ENCODE assay signal across 29 mouse cellular contexts in the genomic region with DNA sequence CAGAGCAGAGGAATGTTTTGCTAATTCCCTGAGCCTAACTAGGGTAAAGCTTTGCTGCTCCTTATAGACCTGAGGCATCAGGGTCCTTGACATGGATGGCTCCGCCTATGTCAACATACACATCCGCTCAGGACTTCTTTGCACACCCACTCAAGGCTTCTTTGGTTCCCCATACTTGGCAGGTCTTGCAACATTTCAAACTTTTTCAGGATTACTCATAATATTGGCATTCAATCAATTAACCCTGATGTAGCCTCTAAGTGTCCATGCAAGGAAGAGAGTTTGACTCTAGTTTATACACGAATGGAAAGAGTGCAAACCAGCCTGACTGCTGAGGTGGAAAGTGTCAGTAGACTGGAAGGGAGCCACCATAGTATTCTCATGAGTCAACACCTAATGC.
A peak's percentile ranks its signal among the peaks of the same experiment; 100 is the strongest.
DNase-seq lines count a peak whose midpoint lies in the region; ATAC-seq lines count a peak whose summit lies in the region.
"Had no signal": no experiment of that assay in that cellular context is flagged by ENCODE, and none has a peak within 500 bp of the region (broad histone marks: within the 10 kb centered on the region; RNA-seq: fewer than 3 reads in every experiment).

No protein-coding gene starts in this region.

- DNase-seq in lung, adult 18-20 months: no peak
- peak; percentile 85 for DNase-seq in NIH3T3 (ENCODE audit: low read depth)
- peak; percentile 43 for DNase-seq in fat pad, adult 2 months (ENCODE audit: extremely low read depth, low read depth, low spot score)
- peak; percentile 6 for DNase-seq in lung, postnatal 36 days
- DNase-seq in layer of hippocampus, adult 18-20 months (ENCODE audit: low spot score in 2 of 2): no peak
- no peak for DNase-seq in urinary bladder, adult 2 months (ENCODE audit: low spot score)
- DNase-seq: adrenal gland, postnatal 14 days; cerebellum, adult 11-12 months; cerebellum, adult 9-11 months; gastrocnemius, adult 2 months; kidney, adult 18-20 months; kidney, postnatal 25 days; thymus, adult 2 months; thymus, postnatal 36 days had no signal

- no peaks in the 10 kb centered on the region for H3K9me3 ChIP-seq in lung, embryonic 15.5 days
- H3K9me3 ChIP-seq: embryonic facial prominence, embryonic 13.5 days; heart, embryonic 15.5 days; kidney, embryonic 15.5 days; limb, embryonic 13.5 days; neural tube, embryonic 12.5 days had no signal

- no peak overlapping the region for H3K4me2 ChIP-seq in lung, embryonic 15.5 days
- H3K4me2 ChIP-seq: embryonic facial prominence, embryonic 13.5 days; heart, embryonic 15.5 days; kidney, embryonic 15.5 days; limb, embryonic 13.5 days; liver, embryonic 11.5 days; midbrain, embryonic 11.5 days; neural tube, embryonic 12.5 days had no signal

- no peaks in the 10 kb centered on the region for H3K36me3 ChIP-seq in lung, embryonic 15.5 days
- H3K36me3 ChIP-seq: embryonic facial prominence, embryonic 13.5 days; heart, embryonic 15.5 days; kidney, embryonic 15.5 days; limb, embryonic 13.5 days; neural tube, embryonic 12.5 days had no signal

- ATAC-seq in lung, embryonic 15.5 days (ENCODE audit: borderline replicate concordance, extremely low read depth, low FRiP score, low TSS enrichment): peak; percentile 70
- ATAC-seq: CD4-positive, CD25-positive, alpha-beta regulatory T cell, adult 4 months; forebrain, embryonic 14.5 days; hindbrain, embryonic 16.5 days; midbrain, embryonic 16.5 days had no signal

- H3K27me3 ChIP-seq in lung, embryonic 15.5 days: no peaks in the 10 kb centered on the region
- H3K27me3 ChIP-seq: heart, embryonic 15.5 days; kidney, embryonic 15.5 days; limb, embryonic 13.5 days; neural tube, embryonic 12.5 days had no signal

- peaks cover 9% of the 10 kb centered on the region for H3K4me1 ChIP-seq in lung, embryonic 15.5 days
- H3K4me1 ChIP-seq: embryonic facial prominence, embryonic 13.5 days; heart, embryonic 15.5 days; kidney, embryonic 15.5 days; neural tube, embryonic 12.5 days had no signal

- H3K27ac ChIP-seq in lung, embryonic 15.5 days: no peak overlapping the region
- H3K27ac ChIP-seq: embryonic facial prominence, embryonic 13.5 days; gastrocnemius, adult 2 months; heart, embryonic 15.5 days; kidney, embryonic 15.5 days; layer of hippocampus, adult 2 months; limb, embryonic 13.5 days; neural tube, embryonic 12.5 days had no signal

- no peak overlapping the region for H3K9ac ChIP-seq in lung, embryonic 15.5 days
- H3K9ac ChIP-seq: embryonic facial prominence, embryonic 13.5 days; heart, embryonic 15.5 days; kidney, embryonic 15.5 days; limb, embryonic 13.5 days; neural tube, embryonic 12.5 days had no signal

- WGBS in lung, embryonic 15.5 days: 38% methylated on average over 3 of the region's 3 CpGs

- no peak overlapping the region for H3K4me3 ChIP-seq in lung, embryonic 15.5 days
- H3K4me3 ChIP-seq: embryonic facial prominence, embryonic 13.5 days; erythroblast, embryonic 14.5 days; gastrocnemius, adult 2 months; heart, embryonic 15.5 days; kidney, embryonic 15.5 days; layer of hippocampus, adult 2 months; limb, embryonic 13.5 days; myocyte; neural tube, embryonic 12.5 days had no signal

Comparison
In these comparisons a context has a peak if more than half of its experiments do, and no peak if none do; other contexts are left out.
1. DNase-seq: peak in NIH3T3 (single experiment), fat pad, adult 2 months (single experiment) and lung, postnatal 36 days (single experiment); none in lung, adult 18-20 months (0 of 2), layer of hippocampus, adult 18-20 months (0 of 2) and urinary bladder, adult 2 months (single experiment).